Mouse (Mus musculus): ENCODE data around the gene Epha4. TPM values are rescaled to one million over a fixed set of nuclear protein-coding genes. Genes with fewer than 3 reads are reported as not detected.

Gene Epha4
- total RNA-seq (2015; ENCODE audit: low replicate concordance) (under 0.01 TPM in 1 of 2 replicates, not detected in the other), total RNA-seq (2017; ENCODE audit: low replicate concordance) (not detected in 2 replicates)

- no peak for ATAC-seq (replicated peaks; ENCODE audit: low FRiP score, poor library complexity, severe bottlenecking)
These were observed at the start of gene Epha4 for GRCm38 (mm10) chr1:77514963-77515650. Gene Epha4, minus strand, starts transcription at chr1:77515088.

- ATAC-seq (replicated peaks; ENCODE audit: low FRiP score, poor library complexity, severe bottlenecking): no peak
These were observed 41.3 kb upstream of the Epha4 start for GRCm38 (mm10) chr1:77556199-77556598.

DNA sequence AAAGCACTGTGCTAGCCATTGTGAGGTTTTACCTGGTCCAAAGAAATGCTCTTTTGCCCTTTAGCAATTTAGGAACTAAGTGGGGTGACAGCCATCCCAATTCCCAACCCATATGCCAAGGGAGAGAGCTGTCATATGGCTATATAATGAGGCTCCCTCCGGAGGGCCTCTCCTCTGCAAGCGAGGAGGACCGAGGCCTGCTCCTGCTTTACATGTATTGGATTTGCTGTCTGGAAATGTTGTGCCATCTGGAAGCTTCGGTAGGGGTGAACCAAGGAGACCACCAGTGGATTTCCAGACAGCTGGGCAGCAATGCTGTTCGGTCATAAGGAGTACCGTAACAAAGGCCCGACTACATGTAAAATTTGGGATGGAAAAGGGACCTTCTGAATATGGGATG, 37.0 kb upstream of the Epha4 start:
- ATAC-seq (replicated peaks; ENCODE audit: low FRiP score, poor library complexity, severe bottlenecking): no peak

DNA sequence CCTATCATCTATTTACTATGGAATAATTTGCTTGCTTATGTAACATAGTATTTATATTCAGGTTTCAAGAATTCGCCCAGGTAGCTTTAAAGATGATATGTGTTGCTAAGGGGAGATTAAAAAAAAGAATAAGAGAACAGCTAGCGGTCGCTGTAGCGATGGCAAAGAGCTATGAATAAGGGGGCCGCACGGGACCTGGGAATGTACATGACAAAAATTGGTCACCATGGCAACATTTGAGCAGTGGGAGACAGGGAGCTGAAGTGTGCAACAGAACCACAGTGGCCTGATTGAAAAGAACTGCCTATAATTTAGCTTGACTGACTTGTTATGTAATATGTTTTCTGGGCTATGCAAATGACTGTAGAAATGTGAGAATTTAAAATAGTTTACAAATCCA, 30.8 kb upstream of the Epha4 start:
- ATAC-seq (replicated peaks; ENCODE audit: low FRiP score, poor library complexity, severe bottlenecking): no peak

DNA sequence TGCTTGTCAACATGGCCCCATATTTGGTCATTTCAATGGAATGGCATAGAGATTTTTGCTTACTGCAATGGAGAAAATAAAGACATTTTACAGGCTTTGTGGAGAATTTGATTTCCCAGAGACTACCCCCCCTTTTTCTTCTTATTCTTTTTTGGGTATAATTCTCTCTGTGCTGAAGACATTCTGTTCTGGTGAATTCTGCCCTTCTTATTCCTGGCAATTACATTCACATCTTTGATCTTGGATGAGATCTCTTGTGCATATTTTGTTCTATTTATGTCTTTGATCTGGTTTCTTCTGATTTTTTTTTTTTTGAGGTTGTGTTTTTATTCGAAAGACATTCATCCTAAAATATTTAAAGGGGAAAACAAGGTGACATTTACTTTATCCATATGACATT, 30.1 kb upstream of the Epha4 start:
- ATAC-seq (replicated peaks; ENCODE audit: low FRiP score, poor library complexity, severe bottlenecking): no peak

GRCm38 (mm10) chr1:77544279-77544678, 29.4 kb upstream of the Epha4 start:
- ATAC-seq (replicated peaks; ENCODE audit: low FRiP score, poor library complexity, severe bottlenecking): no peak

- ATAC-seq (replicated peaks; ENCODE audit: low FRiP score, poor library complexity, severe bottlenecking): no peak
These were observed 25.1 kb upstream of the Epha4 start for GRCm38 (mm10) chr1:77539945-77540344.

- no peak for ATAC-seq (replicated peaks; ENCODE audit: low FRiP score, poor library complexity, severe bottlenecking)
These were observed 23.7 kb upstream of the Epha4 start for GRCm38 (mm10) chr1:77538559-77538958.

GRCm38 (mm10) chr1:77535905-77536304, 21.0 kb upstream of the Epha4 start:
- no peak for ATAC-seq (replicated peaks; ENCODE audit: low FRiP score, poor library complexity, severe bottlenecking)

GRCm38 (mm10) chr1:77532576-77533183, 17.8 kb upstream of the Epha4 start:
- ATAC-seq (replicated peaks; ENCODE audit: low FRiP score, poor library complexity, severe bottlenecking): no peak

- no peak for ATAC-seq (replicated peaks; ENCODE audit: low FRiP score, poor library complexity, severe bottlenecking)
These were observed 17.2 kb upstream of the Epha4 start for GRCm38 (mm10) chr1:77531934-77532575.

DNA sequence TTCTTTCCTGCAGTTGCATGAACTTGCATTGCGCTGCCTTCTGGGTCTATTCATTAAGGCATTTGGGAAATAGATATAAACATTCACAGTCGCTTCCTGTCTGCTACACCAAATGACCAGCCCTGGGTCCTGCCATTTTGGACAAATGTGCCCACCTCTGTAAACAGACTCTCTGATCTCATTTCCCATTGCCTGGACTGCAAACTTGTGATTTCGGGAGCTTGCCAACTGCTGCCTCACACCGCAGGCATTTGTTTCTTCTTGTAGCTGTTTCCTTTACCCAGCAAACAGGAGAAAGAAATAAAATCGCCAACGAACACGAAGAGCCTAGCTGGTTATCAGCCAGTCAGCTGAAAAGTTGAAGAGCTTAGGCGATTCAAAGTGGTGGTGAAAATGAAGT, 10.2 kb upstream of the Epha4 start:
- ATAC-seq (replicated peaks; ENCODE audit: low FRiP score, poor library complexity, severe bottlenecking): no peak

DNA sequence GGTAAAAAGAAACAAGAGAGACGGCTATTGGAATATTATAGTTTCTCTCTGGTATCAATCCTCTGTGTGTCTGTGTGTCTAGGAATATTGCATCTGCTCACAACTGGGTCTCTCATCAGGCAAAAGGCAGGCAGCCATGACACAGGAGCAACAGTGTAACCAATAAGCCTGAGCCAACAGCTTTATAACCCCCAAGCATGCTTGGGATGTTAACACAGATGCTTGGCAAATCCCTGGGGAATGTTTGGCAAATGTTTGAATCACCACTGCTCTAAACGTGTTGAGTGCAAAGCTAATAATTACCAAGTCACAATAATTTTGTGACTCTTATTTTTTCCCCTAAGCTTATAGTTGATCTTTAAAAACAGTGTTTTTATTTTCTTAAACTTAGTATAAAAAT, 8.5 kb upstream of the Epha4 start:
- ATAC-seq (replicated peaks; ENCODE audit: low FRiP score, poor library complexity, severe bottlenecking): no peak

DNA sequence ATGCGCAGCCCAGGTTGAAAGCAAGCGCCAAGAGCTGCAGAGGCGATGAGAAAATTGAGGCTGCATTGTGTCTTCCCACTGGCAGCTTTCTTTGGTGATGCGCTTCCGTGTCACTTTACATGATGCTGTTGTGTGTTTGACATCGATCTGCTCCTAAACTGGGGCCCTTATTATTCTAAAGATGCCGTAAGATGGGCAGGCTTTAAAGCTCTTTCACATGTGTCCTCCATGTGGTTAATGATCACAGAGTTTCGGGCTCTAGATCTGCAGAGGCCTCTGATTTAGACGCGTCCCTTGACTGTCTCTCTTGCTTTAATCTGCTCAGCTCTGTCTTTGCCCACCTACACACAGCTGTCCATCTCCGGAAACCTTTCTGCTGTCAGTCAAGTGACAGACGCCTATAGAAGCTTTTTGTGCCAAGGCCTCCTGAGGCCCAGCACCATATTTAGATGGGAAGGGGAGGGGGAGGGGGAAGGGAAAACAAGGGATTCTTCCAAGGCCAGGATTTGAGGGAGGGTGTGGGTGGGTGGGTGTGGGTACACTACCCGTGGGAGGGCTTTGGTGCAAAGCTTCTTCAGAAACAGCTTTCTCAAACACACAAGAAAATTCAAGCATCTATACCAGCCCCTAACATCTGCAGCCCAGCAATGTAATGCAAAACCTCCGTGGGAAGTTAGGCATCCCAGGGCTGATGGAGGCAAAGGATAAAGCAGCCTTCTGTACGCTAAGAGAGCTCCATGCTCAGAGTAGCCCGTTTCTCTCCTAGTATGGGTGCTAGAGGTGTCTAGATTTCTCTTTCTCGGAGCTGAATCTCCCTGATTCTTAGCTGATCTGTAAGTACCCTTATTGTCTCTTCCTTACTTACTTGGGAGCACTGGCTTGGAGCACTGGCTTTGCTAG, 7.0 kb upstream of the Epha4 start:
- ATAC-seq (replicated peaks; ENCODE audit: low FRiP score, poor library complexity, severe bottlenecking): no peak

DNA sequence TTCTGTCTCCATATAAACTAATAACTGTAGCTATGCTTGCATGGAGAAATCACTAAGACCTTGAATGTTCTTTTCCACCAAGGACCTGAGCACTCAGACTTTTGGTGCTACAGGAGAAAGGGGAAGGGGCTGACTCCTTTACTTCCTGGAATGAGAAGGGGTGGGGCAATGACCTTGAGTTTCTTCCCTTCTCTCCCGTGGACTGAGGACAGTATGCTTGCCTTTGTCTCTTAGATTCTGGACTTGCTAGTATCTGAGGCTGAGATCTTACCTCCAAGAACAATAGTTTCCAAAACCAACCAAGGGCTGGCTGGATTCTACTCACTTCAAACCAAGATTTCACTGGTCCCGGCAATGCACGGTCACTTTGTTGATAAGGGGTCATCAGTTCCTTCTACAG, 3.8 kb upstream of the Epha4 start:
- ATAC-seq (replicated peaks; ENCODE audit: low FRiP score, poor library complexity, severe bottlenecking): no peak

- peak; percentile 64; the same call in 1 of the 2 replicates for ATAC-seq (replicated peaks; ENCODE audit: low FRiP score, poor library complexity, severe bottlenecking)
These were observed 1.5 kb upstream of the Epha4 start for GRCm38 (mm10) chr1:77516203-77516991.

DNA sequence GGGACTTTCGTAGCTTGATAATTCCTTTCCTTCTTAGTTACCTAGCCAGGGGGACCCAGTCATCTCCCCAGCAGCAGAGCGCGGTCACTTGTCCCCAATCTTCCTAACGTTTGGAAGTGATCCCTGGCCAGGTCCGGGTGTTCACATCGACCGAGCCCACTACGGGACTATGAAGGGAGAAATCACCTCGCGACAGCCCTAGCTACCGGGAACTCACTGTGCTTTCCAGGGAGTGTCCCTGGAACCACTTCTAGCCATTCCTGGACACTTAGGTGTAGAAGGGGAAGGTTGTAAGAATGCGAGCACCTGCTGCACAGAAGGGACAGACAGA, 728 bp upstream of the Epha4 start:
- no peak for ATAC-seq (replicated peaks; ENCODE audit: low FRiP score, poor library complexity, severe bottlenecking)

GRCm38 (mm10) chr1:77514325-77514962, 444 bp downstream of the Epha4 start:
- 0 out of 2 replicates have a peak, but pooled peaks have one; percentile 40 for ATAC-seq (replicated peaks; ENCODE audit: low FRiP score, poor library complexity, severe bottlenecking)

DNA sequence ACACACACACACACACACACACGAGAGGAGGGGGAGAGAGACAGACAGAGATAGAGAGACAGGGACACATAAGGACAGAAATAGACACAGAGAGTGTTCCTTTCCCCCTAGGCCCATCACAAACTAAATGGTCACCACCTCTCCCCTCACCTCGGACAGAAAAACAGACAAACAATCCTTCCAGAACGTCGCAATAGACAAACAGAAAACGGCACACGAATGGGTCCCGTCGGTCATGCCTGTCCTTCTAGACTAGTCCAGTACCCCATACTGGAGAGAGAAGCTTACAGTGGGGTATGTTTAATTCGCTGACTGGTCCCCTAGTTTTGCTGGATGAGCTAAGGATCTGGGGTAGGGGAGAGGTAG, 946 bp downstream of the Epha4 start:
- ATAC-seq (replicated peaks; ENCODE audit: low FRiP score, poor library complexity, severe bottlenecking): no peak
